Mouse (Mus musculus): ENCODE measurements around the gene Foxe1. TPM values are rescaled to one million over a fixed set of nuclear protein-coding genes. Genes with fewer than 3 reads are reported as not detected.
A peak's percentile ranks its signal among the peaks of the same experiment; 100 is the strongest.

Gene Foxe1
- polyA plus RNA-seq, 1 experiment from 2014 or later = not detected

GRCm38 (mm10) chr4:46337990-46338389, 5.4 kb upstream of the Foxe1 start:
- Histone ChIP-seq H3K9me3 (replicated peaks) (no peaks in the 10 kb centered on the region), H3K36me3 (no peaks in the 10 kb centered on the region), H3K27me3 (replicated peaks) (peaks cover 69% of the 10 kb centered on the region), H3K4me1 (peaks cover 13% of the 10 kb centered on the region), H3K9ac (replicated peaks) (no peak overlapping the region), H3K4me2 (no peak overlapping the region), H3K4me3 (replicated peaks) (no peak overlapping the region), H3K27ac (replicated peaks) (no peak overlapping the region)
- WGBS = 0% methylated on average over 3 of the region's 3 CpGs
- no peak for ATAC-seq (ENCODE audit: low FRiP score)

- Histone ChIP-seq H3K4me3 (replicated peaks) (no peak overlapping the region), H3K27me3 (replicated peaks) (peaks cover 80% of the 10 kb centered on the region), H3K36me3 (no peaks in the 10 kb centered on the region), H3K4me1 (peaks cover 21% of the 10 kb centered on the region), H3K4me2 (no peak overlapping the region), H3K27ac (replicated peaks) (no peak overlapping the region), H3K9ac (replicated peaks) (no peak overlapping the region), H3K9me3 (replicated peaks) (no peaks in the 10 kb centered on the region)
- 11% methylated on average over 10 of the region's 10 CpGs for WGBS
- ATAC-seq (ENCODE audit: low FRiP score) = no peak
These were observed 4.4 kb upstream of the Foxe1 start for GRCm38 (mm10) chr4:46339026-46339425.

GRCm38 (mm10) chr4:46339584-46339983, 3.8 kb upstream of the Foxe1 start:
- no peak overlapping the region for H3K9ac ChIP-seq (replicated peaks)
- ATAC-seq (ENCODE audit: low FRiP score) = no peak
- H3K4me3 ChIP-seq (replicated peaks) = peak overlapping the region; percentile 3; the same call in 1 of the 2 replicates
- H3K9me3 ChIP-seq (replicated peaks) = no peaks in the 10 kb centered on the region
- peaks cover 26% of the 10 kb centered on the region for H3K4me1 ChIP-seq
- 0 out of 2 replicates have a peak overlapping the region, but pooled peaks have one; percentile 10 for H3K4me2 ChIP-seq
- H3K36me3 ChIP-seq = no peaks in the 10 kb centered on the region
- H3K27ac ChIP-seq (replicated peaks) = no peak overlapping the region
- peaks cover 84% of the 10 kb centered on the region for H3K27me3 ChIP-seq (replicated peaks)
- under 1% methylated on average over 26 of the region's 26 CpGs for WGBS

GRCm38 (mm10) chr4:46341831-46342680, 1.4 kb upstream of the Foxe1 start:
- no peak overlapping the region for H3K27ac ChIP-seq (replicated peaks)
- H3K9me3 ChIP-seq (replicated peaks) = no peaks in the 10 kb centered on the region
- no peak overlapping the region for H3K9ac ChIP-seq (replicated peaks)
- ATAC-seq (ENCODE audit: low FRiP score) = no peak
- 9% methylated on average over 22 of the region's 22 CpGs for WGBS
- peaks cover 92% of the 10 kb centered on the region for H3K27me3 ChIP-seq (replicated peaks)
- H3K4me3 ChIP-seq (replicated peaks) = peak overlapping the region; percentile 5; the same call in 1 of the 2 replicates
- peaks cover 34% of the 10 kb centered on the region for H3K4me1 ChIP-seq
- H3K4me2 ChIP-seq = peak overlapping the region; percentile 35
- H3K36me3 ChIP-seq = no peaks in the 10 kb centered on the region

GRCm38 (mm10) chr4:46342711-46343286, 610 bp upstream of the Foxe1 start:
- H3K36me3 ChIP-seq = no peaks in the 10 kb centered on the region
- peak overlapping the region; percentile 5; the same call in 1 of the 2 replicates for H3K4me3 ChIP-seq (replicated peaks)
- WGBS = 2% methylated on average over 19 of the region's 28 CpGs
- H3K4me2 ChIP-seq = peak overlapping the region; percentile 35
- H3K4me1 ChIP-seq = peaks cover 34% of the 10 kb centered on the region
- H3K27ac ChIP-seq (replicated peaks) = no peak overlapping the region
- no peak for ATAC-seq (ENCODE audit: low FRiP score)
- no peaks in the 10 kb centered on the region for H3K9me3 ChIP-seq (replicated peaks)
- peaks cover 92% of the 10 kb centered on the region for H3K27me3 ChIP-seq (replicated peaks)
- no peak overlapping the region for H3K9ac ChIP-seq (replicated peaks)

GRCm38 (mm10) chr4:46344288-46344687, 879 bp downstream of the Foxe1 start:
- peaks cover 34% of the 10 kb centered on the region for H3K4me1 ChIP-seq
- H3K9me3 ChIP-seq (replicated peaks) = no peaks in the 10 kb centered on the region
- peak; percentile 58; the same call in 1 of the 2 replicates for ATAC-seq (ENCODE audit: low FRiP score)
- no peak overlapping the region for H3K9ac ChIP-seq (replicated peaks)
- H3K27me3 ChIP-seq (replicated peaks) = peaks cover 94% of the 10 kb centered on the region
- peak overlapping the region; percentile 61 for H3K4me2 ChIP-seq
- under 1% methylated on average over 46 of the region's 51 CpGs for WGBS
- no peak overlapping the region for H3K27ac ChIP-seq (replicated peaks)
- peak overlapping the region; percentile 40 for H3K4me3 ChIP-seq (replicated peaks)
- no peaks in the 10 kb centered on the region for H3K36me3 ChIP-seq

- ATAC-seq (ENCODE audit: low FRiP score) = no peak
These were observed 1.8 kb downstream of the Foxe1 start for GRCm38 (mm10) chr4:46345056-46345772.

GRCm38 (mm10) chr4:46345773-46346100, 2.3 kb downstream of the Foxe1 start:
- peaks cover 95% of the 10 kb centered on the region for H3K27me3 ChIP-seq (replicated peaks)
- H3K27ac ChIP-seq (replicated peaks) = no peak overlapping the region
- no peaks in the 10 kb centered on the region for H3K36me3 ChIP-seq
- ATAC-seq (ENCODE audit: low FRiP score) = no peak
- WGBS = 19% methylated on average over 3 of the region's 3 CpGs
- no peak overlapping the region for H3K4me3 ChIP-seq (replicated peaks)
- peaks cover 30% of the 10 kb centered on the region for H3K4me1 ChIP-seq
- H3K4me2 ChIP-seq = no peak overlapping the region
- H3K9ac ChIP-seq (replicated peaks) = no peak overlapping the region
- H3K9me3 ChIP-seq (replicated peaks) = no peaks in the 10 kb centered on the region

More at GRCm38 (mm10) chr4:46345056-46345772, 1.8 kb downstream of the Foxe1 start:
- 2% methylated on average over 65 of the region's 67 CpGs for WGBS
- Histone ChIP-seq H3K4me1 (peaks cover 30% of the 10 kb centered on the region), H3K4me2 (peak overlapping the region; percentile 61), H3K9ac (replicated peaks) (no peak overlapping the region), H3K9me3 (replicated peaks) (no peaks in the 10 kb centered on the region), H3K27ac (replicated peaks) (no peak overlapping the region), H3K4me3 (replicated peaks) (peak overlapping the region; percentile 40; the same call in 1 of the 2 replicates), H3K36me3 (no peaks in the 10 kb centered on the region), H3K27me3 (replicated peaks) (peaks cover 95% of the 10 kb centered on the region)

GRCm38 (mm10) chr4:46346221-46346620, 2.8 kb downstream of the Foxe1 start:
- H3K4me2 ChIP-seq = no peak overlapping the region

GRCm38 (mm10) chr4:46347141-46347540, 3.7 kb downstream of the Foxe1 start:
- no peaks in the 10 kb centered on the region for H3K9me3 ChIP-seq (replicated peaks)
- H3K4me3 ChIP-seq (replicated peaks) = no peak overlapping the region
- H3K27ac ChIP-seq (replicated peaks) = no peak overlapping the region
- H3K4me2 ChIP-seq = no peak overlapping the region
- H3K36me3 ChIP-seq = no peaks in the 10 kb centered on the region
- H3K4me1 ChIP-seq = peaks cover 29% of the 10 kb centered on the region
- WGBS = 8% methylated on average over 4 of the region's 4 CpGs
- ATAC-seq (ENCODE audit: low FRiP score) = no peak
- H3K27me3 ChIP-seq (replicated peaks) = peaks cover 95% of the 10 kb centered on the region
- H3K9ac ChIP-seq (replicated peaks) = no peak overlapping the region

More at GRCm38 (mm10) chr4:46346221-46346620, 2.8 kb downstream of the Foxe1 start:
- Histone ChIP-seq H3K27ac (replicated peaks) (no peak overlapping the region), H3K36me3 (no peaks in the 10 kb centered on the region), H3K9me3 (replicated peaks) (no peaks in the 10 kb centered on the region), H3K4me1 (peaks cover 30% of the 10 kb centered on the region), H3K9ac (replicated peaks) (no peak overlapping the region), H3K27me3 (replicated peaks) (peaks cover 95% of the 10 kb centered on the region), H3K4me3 (replicated peaks) (no peak overlapping the region)
- no peak for ATAC-seq (ENCODE audit: low FRiP score)
- 23% methylated on average over 6 of the region's 6 CpGs for whole genome bisulfite sequencing

- peaks cover 22% of the 10 kb centered on the region for H3K4me1 ChIP-seq
- H3K27ac ChIP-seq (replicated peaks) = no peak overlapping the region
- no peak overlapping the region for H3K4me3 ChIP-seq (replicated peaks)
- H3K4me2 ChIP-seq = no peak overlapping the region
- WGBS = 1% methylated on average over 41 of the region's 41 CpGs
- no peaks in the 10 kb centered on the region for H3K36me3 ChIP-seq
- no peaks in the 10 kb centered on the region for H3K9me3 ChIP-seq (replicated peaks)
- no peak overlapping the region for H3K9ac ChIP-seq (replicated peaks)
- peaks cover 93% of the 10 kb centered on the region for H3K27me3 ChIP-seq (replicated peaks)
- ATAC-seq (ENCODE audit: low FRiP score) = no peak
These were observed 4.4 kb downstream of the Foxe1 start for GRCm38 (mm10) chr4:46347580-46348515.

Measured in neural tube, embryonic 15.5 days (tissue).